Mouse (Mus musculus) gastrocnemius, postnatal 4 days (tissue): Measurements from ENCODE around the gene Sspn. TPM values are rescaled to one million over a fixed set of nuclear protein-coding genes. Genes with fewer than 3 reads are reported as not detected.

Experiments used
- DNase-seq, 2 experiments: peaks; one replicate each; pipeline ENCODE4 v3.0.0; 2021 to 2022; ENCODE audit warnings: low spot score in 2 of 2, mixed read lengths in 2 of 2
- total RNA-seq, 2 experiments: library from RNA; stranded (reverse); gene quantifications; 2 replicates each; pipeline ENCODE4 v1.2.3; 2021

The Sspn gene
- total RNA-seq, 2 experiments from 2014 or later: 97.9 to 113 TPM

DNA sequence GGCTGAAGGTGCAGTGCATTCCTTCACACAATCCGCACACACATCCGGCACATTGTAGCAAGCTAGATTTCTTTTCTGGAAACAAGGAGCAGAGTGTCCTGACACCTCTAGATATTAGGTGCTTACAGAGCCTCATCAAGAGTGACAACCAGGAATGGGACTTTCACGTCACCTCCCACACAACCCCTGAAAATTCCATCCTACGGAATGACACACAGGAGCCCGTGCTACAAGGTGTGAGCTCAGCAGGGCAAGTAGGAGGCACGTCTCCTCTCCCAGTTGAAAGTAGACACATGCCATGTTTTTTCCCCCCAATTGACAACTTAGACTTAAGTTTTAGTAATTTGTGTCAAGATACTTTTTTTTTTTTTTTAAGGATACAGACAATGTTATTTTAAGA is 7.8 kb upstream of the Sspn start:
- DNase-seq: no peak

DNA sequence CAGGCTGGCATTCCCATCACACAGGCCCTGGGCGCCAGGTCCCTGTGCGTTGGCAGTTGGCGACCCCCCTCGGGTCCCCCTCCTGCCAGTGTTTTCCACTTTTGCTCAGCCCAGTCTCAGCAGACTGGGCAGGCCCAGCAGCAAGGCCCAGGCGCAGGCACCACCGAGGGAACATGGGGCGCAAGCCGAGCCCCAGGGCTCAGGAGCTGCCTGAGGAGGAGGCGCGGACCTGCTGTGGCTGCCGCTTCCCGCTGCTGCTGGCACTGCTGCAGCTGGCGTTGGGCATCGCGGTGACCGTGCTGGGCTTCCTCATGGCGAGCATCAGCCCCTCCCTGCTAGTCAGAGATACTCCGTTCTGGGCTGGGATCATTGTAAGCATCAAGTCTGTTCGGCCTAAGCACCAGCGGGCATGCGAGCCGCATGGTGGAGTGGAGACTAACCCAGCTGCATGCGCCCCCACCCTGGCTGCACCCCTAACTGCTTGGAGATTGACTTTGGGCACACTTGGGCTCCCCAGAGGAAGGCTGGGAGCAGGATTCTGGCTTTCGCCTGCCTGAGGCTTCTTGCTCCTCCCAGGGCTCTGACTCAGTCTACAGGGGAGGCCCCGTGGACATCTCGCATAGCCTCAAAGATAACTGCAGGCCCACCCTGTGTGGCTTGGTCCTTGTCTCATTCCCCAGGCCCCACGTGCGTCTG is 2.7 kb downstream of the Sspn start:
- peak; percentile 52 to 83 for DNase-seq

DNA sequence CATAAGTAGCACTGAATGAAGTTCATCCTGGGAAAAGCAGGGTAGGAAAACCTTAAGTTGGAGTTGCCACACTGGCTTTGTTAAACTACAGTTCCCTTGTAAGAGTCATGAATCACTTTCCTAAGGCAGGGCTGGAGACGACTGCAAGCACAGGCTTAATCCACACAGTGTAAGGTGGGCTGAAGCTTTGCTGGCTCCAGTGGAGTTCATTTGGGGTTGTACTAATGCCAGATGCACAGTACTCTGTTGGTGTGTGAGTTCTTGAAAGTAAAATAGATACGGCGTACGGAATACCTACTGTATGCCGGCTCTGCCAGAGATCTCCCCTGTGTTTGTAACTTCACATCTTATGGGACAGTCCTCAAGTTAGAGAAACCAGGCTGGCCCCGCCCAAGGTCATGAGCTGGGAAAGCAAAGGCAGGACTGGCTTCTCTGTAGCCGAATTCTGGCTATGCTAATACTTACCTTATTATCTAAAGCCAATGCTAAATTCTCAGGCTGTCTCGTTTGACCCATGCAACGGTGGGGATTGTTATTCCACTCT is 3.3 kb downstream of the Sspn start:
- no peak for DNase-seq

DNA sequence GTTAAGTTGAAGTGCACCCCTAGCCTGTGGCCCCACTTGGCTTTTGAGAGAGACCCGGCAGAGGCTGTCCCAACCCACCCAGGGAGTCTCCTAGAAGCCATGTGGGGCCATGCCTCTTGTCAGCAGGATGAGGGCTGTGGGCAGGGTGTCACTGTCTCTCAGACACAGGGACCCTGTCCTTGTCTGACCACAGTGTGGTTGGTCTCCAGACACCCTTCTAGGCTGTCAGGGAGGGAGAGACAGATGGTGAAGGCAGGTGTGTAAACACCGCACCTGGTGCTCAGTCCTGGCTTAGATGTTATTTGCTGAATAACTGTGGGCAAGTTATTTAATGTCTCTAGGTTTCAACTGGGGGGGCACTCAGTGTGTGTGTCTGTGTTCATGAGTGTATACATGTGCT is 4.5 kb downstream of the Sspn start:
- no peak for DNase-seq

DNA sequence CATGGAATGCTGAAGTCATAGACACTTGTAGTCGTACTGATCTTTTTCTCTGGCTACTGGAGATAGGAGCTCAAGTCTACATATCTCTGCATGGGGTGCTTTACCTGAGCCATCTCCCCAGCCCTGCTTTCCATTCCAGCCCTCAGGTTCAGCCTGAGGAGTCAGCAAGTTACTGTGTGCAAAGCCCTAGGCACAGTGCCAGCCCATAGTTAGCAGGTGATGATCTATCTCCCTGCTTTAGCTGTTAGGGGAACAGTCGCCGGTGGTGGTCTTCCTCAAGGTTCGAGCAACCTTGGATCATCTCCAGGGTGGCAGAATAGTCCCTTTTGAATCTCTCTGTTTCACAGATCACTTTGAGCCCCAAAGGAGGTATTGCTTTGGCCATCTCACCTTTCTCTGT is 5.1 kb downstream of the Sspn start:
- DNase-seq: no peak

DNA sequence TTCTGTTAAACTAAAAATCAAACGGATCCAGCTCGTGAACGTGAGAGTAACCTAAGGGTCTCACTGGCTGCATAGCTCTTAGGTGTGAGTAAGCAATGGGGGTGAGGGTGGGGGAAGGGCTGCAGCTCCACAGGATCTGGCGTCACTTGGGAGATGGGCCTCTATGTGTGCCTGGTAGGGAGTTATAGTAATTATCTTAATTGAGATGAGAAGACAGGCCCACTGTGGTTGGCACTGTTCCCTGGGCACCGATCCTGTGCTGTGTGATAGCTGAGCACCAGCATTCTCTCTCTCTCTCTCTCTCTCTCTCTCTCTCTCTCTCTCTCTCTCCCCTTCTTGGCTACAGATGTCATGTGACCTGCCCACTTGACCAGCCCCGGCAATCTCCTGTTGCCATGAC is 9.4 kb downstream of the Sspn start:
- no peak for DNase-seq

DNA sequence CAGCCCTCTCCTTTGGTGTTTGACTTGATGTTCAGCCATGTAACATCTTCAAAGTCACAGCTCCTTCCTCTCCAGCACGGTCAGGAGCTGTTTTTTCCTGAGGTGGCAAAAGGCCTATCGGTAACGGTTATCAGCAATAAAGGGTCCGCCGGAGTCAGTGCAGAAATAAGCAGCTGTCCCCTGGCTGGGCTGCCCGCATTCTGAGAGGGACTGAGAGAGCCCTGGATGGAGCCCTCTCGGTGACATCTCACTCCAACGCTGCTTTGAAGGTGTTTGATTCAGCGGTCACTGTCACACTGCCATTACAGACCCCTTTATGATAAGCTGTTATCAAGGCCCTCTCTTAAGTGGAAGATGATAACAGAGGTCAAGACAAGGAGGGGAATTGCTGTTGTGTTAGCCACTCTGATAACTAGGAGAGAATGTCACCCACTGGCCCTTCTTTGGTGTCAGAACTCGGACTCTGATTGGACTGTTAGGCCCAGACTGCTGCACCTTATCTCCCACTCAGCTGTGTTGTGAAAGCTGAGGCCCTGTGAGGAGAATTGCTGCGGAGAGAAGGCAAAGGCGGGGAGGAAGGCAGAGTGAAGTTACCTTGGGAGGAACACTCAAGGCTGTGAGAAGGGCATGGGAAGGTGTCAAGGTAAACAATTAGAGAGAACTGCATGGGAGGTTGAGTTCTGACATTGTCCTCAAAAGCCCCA is 11.0 kb downstream of the Sspn start:
- no peak for DNase-seq

DNA sequence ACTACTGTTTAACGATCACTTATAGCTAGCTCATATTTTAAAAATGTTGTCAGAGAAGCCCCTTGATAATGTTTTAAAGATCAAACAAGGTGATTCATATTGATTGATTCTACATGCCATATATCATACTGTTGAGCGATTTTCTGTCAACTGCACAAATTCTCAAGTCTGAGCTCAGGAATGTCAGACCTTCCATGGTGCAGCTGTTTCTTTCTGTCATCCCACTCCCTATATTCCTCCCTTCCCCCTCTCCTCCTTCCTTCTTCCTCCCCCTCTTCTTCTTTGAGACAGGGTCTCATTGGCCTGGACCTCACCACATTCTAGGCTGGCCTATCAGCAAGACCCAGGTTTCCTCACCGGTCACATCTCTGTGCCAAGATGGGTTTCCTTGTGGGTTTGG is 12.0 kb downstream of the Sspn start:
- DNase-seq: no peak

DNA sequence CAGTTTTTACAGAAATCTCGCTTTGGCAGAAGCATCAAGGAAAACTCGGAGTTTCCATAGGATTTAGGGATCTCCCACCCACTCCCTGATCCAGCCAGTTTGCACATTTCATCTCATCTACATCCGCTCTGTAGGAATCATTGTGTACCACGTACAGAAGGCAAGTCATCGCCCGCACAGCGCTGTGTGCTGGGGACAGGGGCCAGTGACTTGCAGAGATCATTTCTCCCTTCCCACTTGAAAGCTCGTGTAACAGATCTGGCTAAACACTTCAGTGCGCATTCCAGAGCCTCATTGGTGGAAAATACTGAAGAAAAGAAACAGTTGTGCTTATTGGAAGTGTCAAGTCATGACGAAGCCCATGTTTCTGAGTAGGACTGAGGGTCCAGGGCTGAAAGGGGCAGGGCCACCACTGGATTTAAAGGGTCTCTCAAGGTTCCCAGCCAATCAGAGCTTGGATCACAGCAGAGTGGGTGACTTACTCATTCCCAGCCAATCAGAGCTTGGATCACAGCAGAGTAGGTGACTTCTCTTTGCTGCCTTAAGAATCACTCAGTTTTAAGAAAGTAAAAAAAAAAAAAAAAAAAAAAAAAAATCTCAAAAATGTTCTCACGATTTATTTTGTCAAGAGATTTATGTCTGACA is 14.4 kb downstream of the Sspn start:
- no peak for DNase-seq

DNA sequence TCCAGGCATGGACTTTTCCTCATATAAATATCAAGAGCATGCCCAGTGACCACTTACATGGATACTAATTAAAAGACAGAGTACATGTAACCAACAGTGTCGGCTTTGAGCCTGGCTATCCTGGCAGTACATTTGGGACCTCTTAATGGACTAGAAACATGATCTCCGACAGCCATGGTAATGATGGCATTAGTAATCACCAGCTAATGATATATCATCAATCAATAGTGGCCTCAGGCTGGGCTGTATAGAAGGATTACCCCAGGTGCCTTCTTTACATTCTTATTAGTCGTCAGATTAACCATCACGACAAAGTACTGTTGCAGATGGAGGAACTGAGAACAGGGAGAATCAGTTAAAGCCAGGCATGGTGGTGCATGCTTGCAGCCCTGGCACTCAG is 17.6 kb downstream of the Sspn start:
- no peak for DNase-seq

DNA sequence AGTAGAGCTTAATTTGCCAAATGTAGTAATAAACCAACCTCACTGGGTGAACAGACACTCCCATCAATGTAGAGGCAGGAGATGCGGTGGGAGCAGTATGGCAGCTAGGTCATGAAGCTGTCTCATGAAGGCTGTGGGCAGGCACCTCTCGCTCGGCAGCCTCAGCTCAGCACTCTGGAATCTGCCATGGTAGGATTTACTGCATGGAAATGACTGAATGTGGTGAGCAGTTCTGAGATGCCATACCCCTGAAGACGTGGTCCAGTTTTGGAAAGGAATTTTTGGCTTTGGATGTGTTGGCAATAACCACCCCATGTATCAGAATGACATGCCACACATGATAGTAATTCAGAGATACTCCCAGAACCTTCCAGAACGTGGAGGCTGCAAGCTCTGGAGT is 19.2 kb downstream of the Sspn start:
- DNase-seq: no peak

DNA sequence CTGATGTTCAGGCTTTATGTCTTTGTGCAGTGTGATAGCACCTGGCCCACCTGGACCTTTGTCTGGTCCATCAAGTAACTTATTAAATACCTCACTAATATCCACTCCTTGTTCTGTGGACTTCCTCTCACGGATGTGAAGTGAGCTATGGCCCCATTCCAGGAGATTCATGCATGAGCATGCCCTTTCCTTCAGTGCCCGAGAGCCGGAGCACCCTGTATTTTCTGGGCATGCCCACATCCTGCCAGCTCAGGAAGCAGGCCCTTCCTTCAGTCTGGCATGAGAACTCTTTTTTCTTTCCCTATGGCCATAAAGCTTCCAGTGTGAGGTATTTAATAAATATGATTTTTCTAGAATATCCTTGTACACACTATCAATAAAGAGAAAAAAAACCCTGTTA is 21.2 kb downstream of the Sspn start:
- no peak for DNase-seq

DNA sequence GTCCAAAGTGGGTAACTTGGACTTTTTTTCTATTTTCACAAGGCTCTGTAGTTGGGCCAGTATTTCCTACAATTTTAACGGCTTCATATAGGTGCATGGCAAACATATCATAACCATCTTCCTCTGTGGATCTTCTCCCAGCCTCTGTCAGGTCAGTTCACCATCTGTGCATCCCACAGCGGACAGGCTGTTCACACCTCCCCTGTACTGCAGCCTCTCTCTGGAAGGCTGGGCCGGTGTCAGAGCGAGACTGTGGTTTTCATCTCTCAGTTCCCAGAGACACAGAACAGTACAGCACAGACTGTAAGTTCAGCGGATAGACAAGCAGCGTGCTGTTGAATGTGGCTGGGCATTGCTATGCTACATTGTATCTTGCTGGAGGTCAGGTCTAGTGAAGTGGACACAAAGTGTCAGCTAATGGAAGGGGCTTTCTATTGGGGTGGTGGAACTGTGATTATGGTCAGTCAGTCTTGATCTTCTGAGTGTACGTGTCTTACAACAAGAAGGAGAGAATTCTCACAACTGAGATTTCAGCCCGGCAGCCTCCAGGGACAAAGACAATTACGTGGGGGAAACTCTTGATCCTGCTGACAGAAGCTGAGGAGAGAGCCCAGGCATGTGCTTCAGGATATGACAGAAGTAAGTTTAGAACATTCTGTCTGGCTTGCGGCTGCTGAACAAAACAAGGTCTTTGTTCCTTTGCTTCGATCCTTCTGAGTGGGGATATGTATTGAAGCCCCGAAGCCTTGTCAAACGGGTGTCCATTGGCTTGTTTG is 21.9 kb downstream of the Sspn start:
- no peak for DNase-seq

DNA sequence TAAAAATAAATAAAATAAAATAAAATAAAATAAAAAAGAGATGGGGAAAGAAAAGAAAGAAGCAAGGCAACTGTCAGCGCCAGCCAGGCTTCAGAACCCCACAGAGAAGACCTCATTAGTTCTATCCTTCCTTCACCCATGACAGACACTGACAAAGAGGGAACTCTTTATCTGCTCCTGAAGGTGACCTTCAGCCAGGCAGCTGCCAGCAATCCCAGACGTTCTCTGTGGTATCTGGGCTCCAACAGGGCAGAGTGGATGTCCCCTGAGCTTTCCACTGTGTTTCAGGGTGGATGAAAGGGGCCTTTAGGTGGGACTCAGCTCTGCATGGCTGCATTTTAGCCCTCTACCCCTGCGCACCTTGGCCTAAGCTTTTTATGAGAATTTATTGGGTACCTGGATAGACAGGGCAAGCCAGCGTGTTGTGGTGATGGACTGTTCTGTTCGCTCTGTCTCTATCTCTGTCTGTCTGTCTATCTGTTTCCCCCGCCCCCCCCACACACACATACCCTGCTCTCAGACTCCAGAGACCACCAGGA is 26.1 kb downstream of the Sspn start:
- DNase-seq: no peak

DNA sequence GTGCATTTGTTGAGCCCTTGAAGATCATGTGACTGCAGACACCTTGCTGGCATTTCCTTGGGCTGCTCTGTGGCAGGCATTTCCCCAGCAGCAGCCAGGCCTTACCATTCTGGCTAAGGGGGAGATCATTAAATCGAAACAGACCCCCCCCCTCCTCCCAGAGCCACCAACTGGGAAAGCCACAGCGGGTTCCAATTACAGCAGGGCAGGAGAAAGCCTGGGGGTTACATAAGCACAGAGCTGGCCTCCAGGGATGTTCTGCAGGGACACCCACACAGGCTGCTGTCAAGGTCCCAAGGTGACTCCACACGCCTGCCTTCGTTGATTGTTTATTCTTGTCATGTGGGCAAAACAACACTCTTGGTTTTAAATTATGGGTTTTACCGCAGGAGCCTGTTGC is 26.6 kb downstream of the Sspn start:
- DNase-seq: no peak

DNA sequence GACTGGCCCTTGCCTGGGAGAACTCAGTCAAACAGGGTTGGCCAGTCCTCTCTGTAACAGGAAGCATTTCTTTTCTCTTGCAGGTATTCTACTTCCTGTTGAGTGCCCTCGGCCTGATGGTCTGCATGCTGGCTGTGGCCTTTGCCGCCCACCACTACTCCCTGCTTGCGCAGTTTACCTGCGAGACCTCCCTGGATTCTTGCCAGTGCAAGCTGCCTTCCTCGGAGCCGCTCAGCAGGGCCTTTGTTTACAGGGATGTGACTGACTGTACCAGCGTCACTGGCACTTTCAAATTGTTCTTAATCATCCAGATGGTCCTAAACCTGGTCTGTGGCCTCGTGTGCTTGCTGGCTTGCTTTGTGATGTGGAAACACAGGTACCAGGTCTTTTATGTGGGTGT is 29.6 kb downstream of the Sspn start:
- no peak for DNase-seq

DNA sequence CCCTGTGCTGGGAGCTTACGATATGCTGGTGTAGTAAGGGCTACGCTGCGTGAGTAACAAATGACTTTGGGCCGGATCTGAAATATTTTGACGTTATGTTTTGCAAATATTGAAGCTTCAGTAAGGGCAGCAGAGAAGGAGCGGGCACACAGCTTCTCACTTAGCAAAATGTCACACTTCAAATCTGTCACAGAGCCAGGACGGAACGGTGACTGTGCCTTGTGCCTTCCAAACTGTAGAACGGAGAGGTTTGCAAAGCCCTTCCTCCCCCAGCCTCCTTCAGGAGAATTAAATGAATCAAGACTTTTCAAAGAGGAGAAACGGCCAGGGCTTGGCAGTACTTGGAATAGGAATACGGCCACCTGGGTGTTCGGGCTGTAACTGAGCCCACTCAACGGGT is 32.5 kb downstream of the Sspn start:
- DNase-seq: no peak

DNA sequence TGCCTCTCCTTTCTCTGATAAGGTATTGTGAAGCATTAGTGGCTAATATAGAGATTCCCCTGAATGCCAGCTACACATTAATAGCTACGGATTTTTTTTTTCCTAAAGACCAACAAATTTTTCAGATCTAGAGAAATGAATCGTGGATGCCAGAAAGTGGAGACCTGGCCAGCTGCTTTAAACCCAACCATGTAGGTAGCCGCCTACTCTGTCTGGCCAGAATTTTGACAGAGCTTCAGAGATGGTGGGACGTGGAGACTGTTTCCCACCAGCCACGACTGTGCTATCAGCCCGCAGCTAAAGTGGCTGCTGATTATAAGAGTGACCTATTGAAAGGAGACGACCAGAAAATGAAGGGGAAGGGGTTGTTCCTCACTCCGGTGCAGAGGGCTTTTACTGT is 36.3 kb downstream of the Sspn start:
- no peak for DNase-seq

DNA sequence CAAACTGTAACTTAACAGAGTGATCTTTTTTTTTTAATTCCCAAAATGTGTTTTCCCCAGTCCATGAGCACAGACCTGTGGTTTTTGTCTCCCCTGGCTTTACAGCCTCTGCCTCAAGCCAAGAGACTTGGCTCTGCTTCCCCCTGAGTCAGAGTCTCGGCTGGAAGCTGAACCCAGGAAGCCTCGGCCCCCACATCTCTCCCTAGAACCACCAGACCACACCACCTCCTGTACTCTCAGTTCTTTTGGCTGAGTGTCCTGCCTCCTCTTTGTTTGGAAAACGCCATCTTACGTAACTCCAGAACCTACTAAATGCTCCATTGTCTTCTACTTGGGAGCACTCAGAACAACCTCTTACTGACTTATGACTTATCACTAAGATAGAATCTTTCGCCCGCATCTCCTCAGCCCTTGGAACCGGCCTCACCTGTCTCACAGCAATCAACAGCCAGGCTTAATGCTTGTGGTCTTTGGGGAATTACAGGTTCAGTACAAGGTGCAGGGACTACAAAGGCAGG is 36.9 kb downstream of the Sspn start:
- peak in 1 of 2 experiments; percentile 55 for DNase-seq

DNA sequence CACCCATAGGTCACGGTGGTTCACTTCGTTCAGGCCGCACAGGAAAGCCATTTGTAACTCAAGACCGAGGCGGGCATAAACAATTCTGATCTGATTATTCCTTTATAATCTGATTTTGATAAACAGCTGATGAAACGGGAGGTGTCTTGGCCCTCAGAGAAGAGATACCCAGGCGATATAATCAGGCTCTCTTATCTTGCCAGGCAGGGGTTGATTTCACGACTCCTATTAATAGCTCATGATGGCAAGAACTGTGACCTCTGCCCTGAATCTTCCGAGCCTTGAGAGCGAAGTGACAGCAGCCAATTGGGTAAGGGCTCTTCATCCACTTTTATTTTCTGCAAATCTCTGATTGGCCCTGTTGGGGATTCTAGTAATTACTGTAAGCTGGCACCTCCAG is 37.4 kb downstream of the Sspn start:
- DNase-seq: no peak

DNA sequence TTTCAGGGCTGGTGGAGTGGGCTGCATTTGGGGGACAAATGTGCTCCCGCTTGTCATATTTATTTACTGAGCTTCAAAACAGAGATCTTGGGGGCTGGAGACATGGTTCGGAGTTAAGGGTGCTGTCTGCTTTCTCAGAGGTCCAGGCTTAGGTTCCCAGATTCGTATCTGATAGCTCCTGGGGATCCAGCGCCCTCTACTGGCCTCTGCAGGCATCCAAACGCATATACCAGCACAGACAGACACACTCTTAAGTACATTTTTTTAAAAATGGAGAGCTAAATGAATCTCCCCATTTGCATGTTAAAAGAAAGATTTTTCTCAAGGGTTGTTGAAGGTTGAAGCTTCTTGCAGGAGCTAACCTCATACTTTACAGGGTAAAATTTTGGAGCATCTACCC is 38.1 kb downstream of the Sspn start:
- no peak for DNase-seq
